Mouse (Mus musculus) neural tube, embryonic 14.5 days (tissue): ENCODE measurements at regions not wholly inside any gene's neighbourhood (a gene's known extent, or its start where the extent isn't known, plus 50 kb on each side); places are given as distances from the start of the nearest gene placed in this dataset.
A peak's percentile ranks its signal among the peaks of the same experiment; 100 is the strongest.

ENCODE experiments used
- ATAC-seq: fragments of 200-750 bp; cut with Nextera tagmentation; 2 replicates; pipeline ENCODE4 v1.8.0; 2017; ENCODE audit warnings: low read depth, mild to moderate bottlenecking, moderate TSS enrichment, moderate library complexity
- H3K27ac ChIP-seq: fragments of 300-500 bp; sonication (generic); 2 replicates; pipeline ENCODE4 v1.5.1; 2014; ENCODE audit warnings: low read depth, mild to moderate bottlenecking, control low read depth, low read length, moderate library complexity, mixed read lengths
- H3K27me3 ChIP-seq: fragments of 300-500 bp; sonication (generic); 2 replicates; pipeline ENCODE4 v1.6.1; 2014; ENCODE audit warnings: low read length; ENCODE audit not compliant: control insufficient read depth, insufficient read depth
- H3K36me3 ChIP-seq: fragments of 300-500 bp; sonication (generic); 2 replicates; pipeline ENCODE4 v1.6.1; 2014; ENCODE audit warnings: low read length, mixed read lengths; ENCODE audit not compliant: control insufficient read depth, insufficient read depth
- H3K4me1 ChIP-seq: fragments of 300-500 bp; sonication (generic); 2 replicates; pipeline ENCODE4 v1.6.1; 2014; ENCODE audit warnings: low read length; ENCODE audit not compliant: control insufficient read depth, insufficient read depth
- H3K4me2 ChIP-seq: fragments of 300-500 bp; sonication (generic); 2 replicates; pipeline ENCODE4 v1.6.1; 2014; ENCODE audit warnings: mild to moderate bottlenecking, low read depth, low read length, control low read depth
- H3K4me3 ChIP-seq: fragments of 300-500 bp; sonication (generic); 2 replicates; pipeline ENCODE4 v1.5.1; 2014; ENCODE audit warnings: low read depth, low read length, control low read depth, mixed read lengths
- H3K9ac ChIP-seq: fragments of 300-500 bp; sonication (generic); replicated peaks from 2 replicates; pipeline ENCODE4 v1.6.1; 2014; ENCODE audit warnings: low read depth, mild to moderate bottlenecking, control low read depth, low read length, mixed read lengths
- H3K9me3 ChIP-seq: fragments of 300-500 bp; sonication (generic); 2 replicates; pipeline ENCODE4 v1.6.1; 2016; ENCODE audit warnings: low read length; ENCODE audit not compliant: control insufficient read depth
- WGBS: fragments of 180-500 bp; shearing (Covaris S2); extraction: QIAGEN DNeasy Blood & Tissue Kit; methylation state at CpG from one replicate; pipeline ENCODE4 v1.1.7; 2014; 5-methylcytosine and 5-hydroxymethylcytosine counted together

DNA sequence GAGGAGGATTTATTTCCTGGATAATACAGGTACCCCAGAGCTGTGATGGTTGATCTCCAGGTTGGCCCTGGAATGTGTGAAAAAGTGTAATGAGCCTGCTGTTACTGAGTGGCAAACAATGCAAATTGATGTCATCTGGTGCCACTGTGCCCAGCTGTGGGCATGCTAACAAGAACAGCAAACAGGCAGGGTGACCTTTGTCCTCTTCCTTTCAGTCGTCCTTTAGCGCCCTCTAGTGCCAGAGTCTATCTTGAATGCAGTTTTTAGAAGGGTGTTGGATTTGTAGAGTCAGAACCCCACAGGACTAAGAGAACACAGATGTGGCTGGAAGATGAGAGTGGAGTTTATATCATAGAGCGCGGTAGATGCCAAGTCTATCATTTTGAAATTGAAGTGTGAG is 164.3 kb downstream of the Sdhaf3 start:
- no peak for ATAC-seq
- Histone ChIP-seq H3K9me3 (no peaks in the 10 kb centered on the region), H3K4me3 (no peak overlapping the region), H3K27ac (no peak overlapping the region), H3K36me3 (no peaks in the 10 kb centered on the region), H3K4me2 (no peak overlapping the region), H3K9ac (no peak overlapping the region), H3K27me3 (no peaks in the 10 kb centered on the region), H3K4me1 (no peaks in the 10 kb centered on the region)
- WGBS = 31% methylated on average over 4 of the region's 4 CpGs

DNA sequence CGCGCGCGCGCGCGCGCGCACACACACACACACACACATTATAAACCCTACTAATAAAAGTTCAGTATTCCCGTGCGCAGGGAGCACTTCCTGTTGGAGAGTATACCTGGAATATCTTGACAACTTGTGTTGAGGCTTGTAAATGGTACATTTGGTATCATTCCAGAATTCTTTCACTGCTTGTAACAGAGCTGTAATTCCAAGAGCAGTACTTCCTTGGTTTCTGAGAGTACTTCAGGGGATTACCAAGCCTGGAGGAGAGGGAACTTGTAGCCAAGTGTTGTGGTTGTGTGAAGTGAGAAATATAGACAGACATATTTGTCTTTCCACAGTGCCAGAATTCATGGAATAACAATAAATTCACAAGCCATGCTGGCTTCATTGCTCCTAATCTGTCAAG is 177.2 kb downstream of the Sdhaf3 start:
- no peaks in the 10 kb centered on the region for H3K27me3 ChIP-seq
- no peak overlapping the region for H3K4me3 ChIP-seq
- no peaks in the 10 kb centered on the region for H3K4me1 ChIP-seq
- H3K9me3 ChIP-seq = no peaks in the 10 kb centered on the region
- no peak for ATAC-seq
- no peak overlapping the region for H3K4me2 ChIP-seq
- no peak overlapping the region for H3K9ac ChIP-seq
- no peaks in the 10 kb centered on the region for H3K36me3 ChIP-seq
- H3K27ac ChIP-seq = no peak overlapping the region
- 94% methylated on average over 7 of the region's 11 CpGs for WGBS

DNA sequence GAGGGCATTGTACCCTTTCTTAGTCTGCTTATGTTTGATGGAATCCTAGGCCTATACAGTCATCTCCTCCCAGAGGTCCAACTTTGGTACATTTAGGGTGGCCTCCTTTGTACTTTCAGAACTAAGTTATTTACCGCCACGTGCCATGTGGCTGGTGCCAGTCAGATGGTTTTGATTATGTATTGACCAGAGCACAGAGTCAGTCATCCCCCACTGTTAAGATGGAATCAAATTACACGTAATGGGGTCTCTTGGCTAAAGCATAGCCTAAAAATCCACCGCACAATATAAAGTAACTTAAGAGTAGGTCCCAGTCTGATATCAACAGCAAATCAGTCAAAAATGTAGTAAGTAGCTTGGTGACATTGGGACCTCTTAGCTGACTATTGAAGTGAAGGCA is 178.3 kb downstream of the Sdhaf3 start:
- Histone ChIP-seq H3K4me3 (no peak overlapping the region), H3K36me3 (no peaks in the 10 kb centered on the region), H3K27ac (no peak overlapping the region), H3K9me3 (no peaks in the 10 kb centered on the region), H3K4me1 (no peaks in the 10 kb centered on the region), H3K27me3 (no peaks in the 10 kb centered on the region), H3K4me2 (no peak overlapping the region), H3K9ac (no peak overlapping the region)
- WGBS = 89% methylated on average over 4 of the region's 4 CpGs
- no peak for ATAC-seq

DNA sequence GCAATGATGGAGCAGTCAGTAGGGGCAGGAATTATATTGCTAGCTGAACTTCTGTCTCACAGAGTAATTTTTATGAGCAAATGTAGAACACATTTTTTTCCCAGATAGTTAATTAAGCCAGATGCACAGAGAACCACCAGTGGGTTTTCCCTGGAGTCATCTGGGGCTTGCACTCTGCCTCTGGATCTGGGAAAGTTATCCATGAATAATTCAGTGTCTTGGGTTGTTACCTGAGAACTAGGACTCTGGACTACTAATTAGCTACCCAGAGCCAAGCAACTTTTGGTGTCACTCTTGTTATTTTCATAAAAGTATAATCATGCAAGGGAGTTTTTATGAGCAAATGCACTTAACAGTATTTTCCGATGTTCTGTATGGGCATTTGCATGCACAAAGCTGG is 179.1 kb downstream of the Sdhaf3 start:
- no peak overlapping the region for H3K9ac ChIP-seq
- WGBS = 97% methylated on average over 1 of the region's 1 CpGs
- H3K36me3 ChIP-seq = no peaks in the 10 kb centered on the region
- no peak overlapping the region for H3K27ac ChIP-seq
- H3K4me2 ChIP-seq = no peak overlapping the region
- no peaks in the 10 kb centered on the region for H3K27me3 ChIP-seq
- H3K9me3 ChIP-seq = no peaks in the 10 kb centered on the region
- no peak overlapping the region for H3K4me3 ChIP-seq
- no peak for ATAC-seq
- H3K4me1 ChIP-seq = no peaks in the 10 kb centered on the region

DNA sequence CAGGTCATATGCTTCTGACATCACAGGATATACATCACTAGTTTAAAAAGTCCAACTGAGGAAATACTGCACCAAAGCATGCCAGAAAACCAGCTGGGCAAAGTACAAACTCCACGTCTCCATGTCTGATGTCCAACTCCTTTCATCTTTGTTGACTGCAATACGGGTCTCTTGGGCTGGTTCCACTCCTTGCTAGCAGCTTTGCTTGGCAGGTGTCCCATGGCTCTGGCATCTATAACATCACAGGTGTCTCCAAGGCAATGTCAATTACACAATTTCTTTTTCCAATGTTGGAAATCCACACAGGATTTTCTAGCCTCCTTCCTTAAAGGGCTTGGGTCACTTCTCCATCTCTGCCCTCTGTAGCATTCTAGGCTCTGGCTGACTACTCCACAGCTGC is 225.9 kb downstream of the Sdhaf3 start:
- Histone ChIP-seq H3K36me3 (no peaks in the 10 kb centered on the region), H3K4me1 (no peaks in the 10 kb centered on the region), H3K9me3 (no peaks in the 10 kb centered on the region), H3K9ac (no peak overlapping the region), H3K27ac (no peak overlapping the region), H3K4me3 (no peak overlapping the region), H3K27me3 (no peaks in the 10 kb centered on the region), H3K4me2 (no peak overlapping the region)
- no peak for ATAC-seq
- WGBS = 86% methylated on average over 2 of the region's 2 CpGs

DNA sequence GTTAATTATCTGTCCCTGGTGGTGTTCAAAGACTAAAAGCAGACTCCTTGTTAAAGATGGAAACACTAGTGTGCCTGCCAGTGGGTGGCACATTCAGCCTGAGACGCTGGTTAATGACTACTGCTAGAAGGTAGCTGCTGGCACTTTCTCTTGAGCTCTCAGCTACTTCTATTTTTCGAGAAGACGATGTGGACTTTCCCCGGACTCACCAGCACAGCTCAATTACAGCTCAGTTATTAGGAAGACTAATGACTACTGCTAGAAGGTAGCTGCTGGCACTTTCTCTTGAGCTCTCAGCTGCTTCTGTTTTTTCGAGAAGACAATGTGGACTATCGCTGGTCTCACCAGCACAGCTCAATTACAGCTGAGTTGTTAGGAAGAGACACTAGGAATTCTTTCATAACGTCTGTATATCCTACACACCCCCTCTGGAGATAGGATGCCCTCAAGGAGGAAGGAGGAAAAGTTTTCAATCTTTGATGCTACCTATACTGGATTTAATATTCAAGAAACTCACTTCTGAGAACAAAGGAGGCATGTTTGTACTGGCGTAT is 243.3 kb downstream of the Sdhaf3 start:
- Histone ChIP-seq H3K27ac (no peak overlapping the region), H3K36me3 (no peaks in the 10 kb centered on the region), H3K9ac (no peak overlapping the region), H3K4me3 (no peak overlapping the region), H3K9me3 (no peaks in the 10 kb centered on the region), H3K27me3 (no peaks in the 10 kb centered on the region), H3K4me2 (no peak overlapping the region), H3K4me1 (no peaks in the 10 kb centered on the region)
- WGBS = 46% methylated on average over 8 of the region's 8 CpGs
- ATAC-seq = no peak

DNA sequence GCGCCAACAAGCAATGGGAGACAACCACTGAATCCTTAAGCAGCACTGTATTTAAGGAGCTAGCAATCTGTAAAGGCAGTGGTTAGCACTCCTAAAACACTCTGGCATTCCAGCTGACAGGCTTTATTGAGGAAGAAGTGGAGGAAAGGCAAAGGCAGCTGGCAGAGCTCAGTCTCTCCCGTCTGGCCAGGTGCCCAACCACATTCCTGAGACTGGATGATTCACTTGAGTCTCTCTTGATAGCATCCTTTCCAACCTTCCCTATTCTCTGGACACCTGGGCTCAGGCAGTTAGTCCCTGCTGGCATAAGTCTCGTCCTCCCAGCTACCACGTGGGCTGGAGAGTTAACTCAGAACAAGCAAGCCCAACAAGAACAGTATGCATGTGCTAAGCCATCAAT is 260.1 kb downstream of the Sdhaf3 start:
- no peak overlapping the region for H3K27ac ChIP-seq
- WGBS = 53% methylated on average over 4 of the region's 4 CpGs
- H3K36me3 ChIP-seq = no peaks in the 10 kb centered on the region
- no peaks in the 10 kb centered on the region for H3K9me3 ChIP-seq
- H3K27me3 ChIP-seq = no peaks in the 10 kb centered on the region
- no peak overlapping the region for H3K9ac ChIP-seq
- no peak overlapping the region for H3K4me2 ChIP-seq
- no peaks in the 10 kb centered on the region for H3K4me1 ChIP-seq
- peak; percentile 75; the same call in 1 of the 2 replicates for ATAC-seq
- no peak overlapping the region for H3K4me3 ChIP-seq

DNA sequence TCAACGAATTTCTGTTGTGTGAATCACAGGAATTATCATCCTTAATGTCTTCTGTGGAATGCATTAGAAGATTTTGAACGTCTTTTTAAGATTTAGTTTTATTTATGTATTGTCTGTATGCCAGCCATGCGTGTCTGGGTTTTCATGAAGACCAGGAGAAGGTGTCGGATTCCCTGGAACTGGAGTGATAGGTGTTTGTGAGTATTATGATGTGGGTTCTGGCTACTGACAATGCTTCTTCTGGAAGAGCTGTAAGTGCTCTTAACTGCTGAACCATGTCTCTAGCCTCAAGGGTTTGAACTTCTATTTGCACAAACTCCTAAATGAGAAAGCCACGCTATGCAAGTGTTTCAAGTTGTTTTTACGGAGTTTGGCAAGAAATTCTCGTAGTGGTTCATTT is 296.5 kb downstream of the Sdhaf3 start:
- ATAC-seq = no peak
- no peaks in the 10 kb centered on the region for H3K36me3 ChIP-seq
- H3K27ac ChIP-seq = no peak overlapping the region
- H3K27me3 ChIP-seq = no peaks in the 10 kb centered on the region
- H3K9me3 ChIP-seq = no peaks in the 10 kb centered on the region
- 77% methylated on average over 7 of the region's 7 CpGs for WGBS
- no peaks in the 10 kb centered on the region for H3K4me1 ChIP-seq
- no peak overlapping the region for H3K4me2 ChIP-seq
- no peak overlapping the region for H3K4me3 ChIP-seq
- H3K9ac ChIP-seq = no peak overlapping the region

DNA sequence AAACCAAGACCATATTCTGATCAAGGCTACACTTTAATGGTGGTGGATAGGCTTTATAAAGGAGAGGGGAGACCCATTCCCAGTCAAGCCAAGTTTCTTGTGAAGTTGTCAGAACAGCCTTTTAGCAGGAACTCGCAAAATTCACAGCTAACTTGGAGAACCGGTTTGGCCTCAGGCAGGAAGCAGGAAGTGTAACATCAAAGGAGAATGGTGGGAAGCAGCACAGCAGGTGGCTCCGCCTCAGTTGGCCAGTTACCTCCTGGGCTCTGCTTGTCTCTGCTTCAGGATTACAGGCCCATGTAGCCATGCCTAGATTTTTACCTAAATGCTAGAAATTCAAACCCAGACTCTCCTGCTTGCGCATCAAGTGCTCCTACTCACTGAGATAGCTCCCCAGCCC is 277.2 kb upstream of the Tac1 start:
- Histone ChIP-seq H3K27me3 (no peaks in the 10 kb centered on the region), H3K27ac (no peak overlapping the region), H3K4me3 (no peak overlapping the region), H3K9ac (no peak overlapping the region), H3K4me1 (no peaks in the 10 kb centered on the region), H3K4me2 (no peak overlapping the region), H3K36me3 (no peaks in the 10 kb centered on the region), H3K9me3 (no peaks in the 10 kb centered on the region)
- WGBS = 46% methylated on average over 4 of the region's 4 CpGs
- no peak for ATAC-seq

DNA sequence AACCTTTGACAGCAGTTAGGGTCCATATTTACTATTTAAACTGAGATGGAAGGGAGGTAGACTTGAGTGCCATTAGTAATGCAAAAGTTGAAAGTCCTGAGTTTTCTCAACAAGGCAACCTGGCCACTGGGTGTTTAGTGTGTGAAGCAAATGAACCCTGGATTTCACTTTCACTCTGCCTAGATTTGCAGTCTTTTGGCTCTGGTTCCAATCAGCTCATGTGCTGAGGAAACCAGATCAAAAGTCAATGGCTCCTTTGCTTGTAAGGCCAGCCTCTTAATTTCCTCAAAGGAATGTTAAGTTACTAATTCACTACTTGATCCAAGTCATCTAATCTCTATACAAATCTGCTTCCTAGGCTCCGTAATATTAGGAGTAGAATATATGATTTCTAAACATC is 247.7 kb upstream of the Tac1 start:
- H3K36me3 ChIP-seq = no peaks in the 10 kb centered on the region
- no peaks in the 10 kb centered on the region for H3K27me3 ChIP-seq
- ATAC-seq = no peak
- H3K4me1 ChIP-seq = no peaks in the 10 kb centered on the region
- H3K9me3 ChIP-seq = no peaks in the 10 kb centered on the region
- no peak overlapping the region for H3K4me2 ChIP-seq
- WGBS = 98% methylated on average over 1 of the region's 1 CpGs
- no peak overlapping the region for H3K9ac ChIP-seq
- H3K27ac ChIP-seq = no peak overlapping the region
- no peak overlapping the region for H3K4me3 ChIP-seq
